Mouse (Mus musculus): ENCODE measurements at regions not wholly inside any gene's neighbourhood (a gene's known extent, or its start where the extent isn't known, plus 50 kb on each side); places are given as distances from the start of the nearest gene placed in this dataset.

GRCm38 (mm10) chr2:50793616-50794015 lies 355.3 kb downstream of the Rnd3 start:
- no peak overlapping the region for H3K27ac ChIP-seq (ENCODE audit: control insufficient read depth, insufficient read depth, low read depth, low read length)
- H3K4me3 ChIP-seq (ENCODE audit: control insufficient read depth, low read depth, low read length): no peak overlapping the region
- H3K4me1 ChIP-seq (ENCODE audit: control insufficient read depth, insufficient read depth, low read length): no peaks in the 10 kb centered on the region
- no peaks in the 10 kb centered on the region for H3K36me3 ChIP-seq (ENCODE audit: control insufficient read depth, insufficient read depth, low read length)
- no peaks in the 10 kb centered on the region for H3K27me3 ChIP-seq (ENCODE audit: control insufficient read depth, insufficient read depth, low read length)
- no peak for TF ChIP-seq POLR2A (IDR thresholded peaks at IDR 0.05; ENCODE audit: control insufficient read depth, low read depth, low read length)
- no peak for TF ChIP-seq CTCF (IDR thresholded peaks at IDR 0.05; ENCODE audit: control insufficient read depth, insufficient read depth, insufficient replicate concordance, low read depth, low read length)

DNA sequence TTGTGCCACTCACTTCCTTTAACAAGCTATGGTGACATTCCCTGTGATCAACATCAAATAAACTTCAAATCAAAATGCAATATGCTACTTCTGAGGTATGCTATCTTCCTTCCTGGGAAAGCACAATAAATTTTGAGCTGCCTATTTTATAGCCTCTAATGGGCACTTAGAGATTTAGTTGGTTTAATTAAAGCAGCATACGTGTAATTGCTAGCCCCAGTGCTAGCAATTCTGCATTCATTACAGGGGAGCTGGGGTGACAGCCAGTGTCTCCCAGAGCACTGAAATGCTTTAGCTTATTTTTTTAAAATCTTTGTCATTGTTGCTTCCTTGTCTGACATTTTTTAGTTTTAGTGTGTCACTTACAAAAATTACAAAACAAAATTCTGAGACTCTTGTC lies 355.8 kb downstream of the Rnd3 start:
- no peak overlapping the region for H3K27ac ChIP-seq (ENCODE audit: control insufficient read depth, insufficient read depth, low read depth, low read length)
- TF ChIP-seq POLR2A (IDR thresholded peaks at IDR 0.05; ENCODE audit: control insufficient read depth, low read depth, low read length): no peak
- TF ChIP-seq CTCF (IDR thresholded peaks at IDR 0.05; ENCODE audit: control insufficient read depth, insufficient read depth, insufficient replicate concordance, low read depth, low read length): no peak
- H3K27me3 ChIP-seq (ENCODE audit: control insufficient read depth, insufficient read depth, low read length): no peaks in the 10 kb centered on the region
- H3K4me3 ChIP-seq (ENCODE audit: control insufficient read depth, low read depth, low read length): no peak overlapping the region
- no peaks in the 10 kb centered on the region for H3K36me3 ChIP-seq (ENCODE audit: control insufficient read depth, insufficient read depth, low read length)
- no peaks in the 10 kb centered on the region for H3K4me1 ChIP-seq (ENCODE audit: control insufficient read depth, insufficient read depth, low read length)

DNA sequence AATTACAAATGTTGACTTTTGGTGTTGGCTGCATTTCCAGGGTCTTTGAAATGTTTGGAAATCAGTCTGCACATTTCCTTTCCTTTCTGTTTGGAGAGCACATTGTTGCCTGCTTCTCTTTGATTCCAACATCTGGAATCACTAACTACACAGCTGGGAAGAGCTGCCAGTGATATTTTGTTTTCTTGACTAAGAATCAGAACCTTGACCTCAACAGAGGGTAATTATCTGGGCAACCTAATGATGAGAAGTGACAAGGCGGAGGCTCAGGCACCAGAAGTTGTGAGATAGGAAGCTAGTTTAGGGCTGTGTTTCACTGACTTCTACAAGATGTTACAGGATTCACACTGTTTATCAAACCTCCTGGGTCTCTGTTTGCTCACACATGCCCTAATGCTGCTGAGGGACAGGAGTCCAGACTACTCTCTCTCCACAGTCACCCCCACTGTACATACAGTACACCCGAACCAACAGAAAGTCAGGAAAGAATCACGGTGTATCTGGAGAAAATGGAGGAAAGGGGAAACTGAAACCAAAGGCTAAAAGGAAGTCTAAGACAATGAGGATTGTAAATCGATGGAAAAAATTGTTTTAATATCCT lies 359.8 kb downstream of the Rnd3 start:
- Histone ChIP-seq H3K36me3 (ENCODE audit: control insufficient read depth, insufficient read depth, low read length) (no peaks in the 10 kb centered on the region), H3K27me3 (ENCODE audit: control insufficient read depth, insufficient read depth, low read length) (no peaks in the 10 kb centered on the region), H3K27ac (ENCODE audit: control insufficient read depth, insufficient read depth, low read depth, low read length) (no peak overlapping the region), H3K4me1 (ENCODE audit: control insufficient read depth, insufficient read depth, low read length) (no peaks in the 10 kb centered on the region), H3K4me3 (ENCODE audit: control insufficient read depth, low read depth, low read length) (no peak overlapping the region)
- no peak for TF ChIP-seq CTCF (IDR thresholded peaks at IDR 0.05; ENCODE audit: control insufficient read depth, insufficient read depth, insufficient replicate concordance, low read depth, low read length)
- no peak for TF ChIP-seq POLR2A (IDR thresholded peaks at IDR 0.05; ENCODE audit: control insufficient read depth, low read depth, low read length)

DNA sequence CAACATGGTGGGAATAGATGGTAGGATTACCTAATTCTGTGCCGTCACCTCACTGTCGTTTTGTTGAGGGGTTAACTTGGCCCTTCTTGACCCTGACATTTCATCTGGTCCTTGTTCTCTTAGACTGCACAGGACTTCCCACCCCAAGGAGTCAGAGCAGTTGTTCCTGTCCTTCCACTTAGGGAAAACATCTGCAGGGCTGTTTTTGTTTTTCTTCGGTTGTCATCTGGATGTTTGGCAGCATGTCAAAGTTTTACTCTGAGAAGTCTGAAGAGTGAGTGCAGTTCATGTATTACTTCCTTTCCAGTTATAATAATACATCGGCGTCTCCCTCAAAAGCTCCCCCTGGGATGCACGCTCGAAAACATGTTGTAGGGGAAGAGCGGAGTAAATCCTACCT lies 376.8 kb downstream of the Rnd3 start:
- TF ChIP-seq CTCF (IDR thresholded peaks at IDR 0.05; ENCODE audit: control insufficient read depth, insufficient read depth, insufficient replicate concordance, low read depth, low read length) (no peak), POLR2A (IDR thresholded peaks at IDR 0.05; ENCODE audit: control insufficient read depth, low read depth, low read length) (no peak)

DNA sequence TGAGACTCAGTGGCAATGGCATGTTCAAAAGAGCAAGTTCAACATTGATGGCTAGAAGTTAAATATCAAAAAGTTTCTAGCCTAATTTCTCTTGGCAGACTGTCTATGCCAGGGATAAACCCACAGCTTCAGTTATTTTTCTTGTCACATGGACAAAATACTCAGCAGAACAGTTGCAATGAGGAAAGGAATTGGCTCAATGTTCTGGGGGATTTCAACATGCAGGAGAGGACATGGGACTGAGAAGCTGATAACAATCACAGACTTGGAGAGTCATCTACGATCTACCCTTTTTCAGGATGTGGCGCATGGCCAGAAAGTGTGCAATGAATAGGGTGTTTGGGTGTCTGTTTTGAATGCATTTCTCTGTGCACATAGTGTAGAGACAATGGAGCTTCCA lies 389.9 kb downstream of the Rnd3 start:
- TF ChIP-seq POLR2A (IDR thresholded peaks at IDR 0.05; ENCODE audit: control insufficient read depth, low read depth, low read length) (no peak), CTCF (IDR thresholded peaks at IDR 0.05; ENCODE audit: control insufficient read depth, insufficient read depth, insufficient replicate concordance, low read depth, low read length) (no peak)
- H3K4me1 ChIP-seq (ENCODE audit: control insufficient read depth, insufficient read depth, low read length): no peaks in the 10 kb centered on the region
- no peak overlapping the region for H3K4me3 ChIP-seq (ENCODE audit: control insufficient read depth, low read depth, low read length)
- no peaks in the 10 kb centered on the region for H3K36me3 ChIP-seq (ENCODE audit: control insufficient read depth, insufficient read depth, low read length)
- no peak overlapping the region for H3K27ac ChIP-seq (ENCODE audit: control insufficient read depth, insufficient read depth, low read depth, low read length)
- H3K27me3 ChIP-seq (ENCODE audit: control insufficient read depth, insufficient read depth, low read length): no peaks in the 10 kb centered on the region

More for the DNA sequence above, 376.8 kb downstream of the Rnd3 start:
- no peaks in the 10 kb centered on the region for H3K27me3 ChIP-seq (ENCODE audit: control insufficient read depth, insufficient read depth, low read length)
- no peaks in the 10 kb centered on the region for H3K36me3 ChIP-seq (ENCODE audit: control insufficient read depth, insufficient read depth, low read length)
- no peak overlapping the region for H3K4me3 ChIP-seq (ENCODE audit: control insufficient read depth, low read depth, low read length)
- H3K4me1 ChIP-seq (ENCODE audit: control insufficient read depth, insufficient read depth, low read length): no peaks in the 10 kb centered on the region
- no peak overlapping the region for H3K27ac ChIP-seq (ENCODE audit: control insufficient read depth, insufficient read depth, low read depth, low read length)

- no peaks in the 10 kb centered on the region for H3K36me3 ChIP-seq (ENCODE audit: control insufficient read depth, insufficient read depth, low read length)
- TF ChIP-seq POLR2A (IDR thresholded peaks at IDR 0.05; ENCODE audit: control insufficient read depth, low read depth, low read length) (no peak), CTCF (IDR thresholded peaks at IDR 0.05; ENCODE audit: control insufficient read depth, insufficient read depth, insufficient replicate concordance, low read depth, low read length) (no peak)
- no peak overlapping the region for H3K27ac ChIP-seq (ENCODE audit: control insufficient read depth, insufficient read depth, low read depth, low read length)
- no peaks in the 10 kb centered on the region for H3K4me1 ChIP-seq (ENCODE audit: control insufficient read depth, insufficient read depth, low read length)
- H3K4me3 ChIP-seq (ENCODE audit: control insufficient read depth, low read depth, low read length): no peak overlapping the region
- H3K27me3 ChIP-seq (ENCODE audit: control insufficient read depth, insufficient read depth, low read length): no peaks in the 10 kb centered on the region
Measured at GRCm38 (mm10) chr2:50757837-50758541, 390.9 kb downstream of the Rnd3 start.

GRCm38 (mm10) chr2:50755616-50756450 lies 393.1 kb downstream of the Rnd3 start:
- H3K36me3 ChIP-seq (ENCODE audit: control insufficient read depth, insufficient read depth, low read length): no peaks in the 10 kb centered on the region
- H3K4me1 ChIP-seq (ENCODE audit: control insufficient read depth, insufficient read depth, low read length): no peaks in the 10 kb centered on the region
- no peak overlapping the region for H3K4me3 ChIP-seq (ENCODE audit: control insufficient read depth, low read depth, low read length)
- no peaks in the 10 kb centered on the region for H3K27me3 ChIP-seq (ENCODE audit: control insufficient read depth, insufficient read depth, low read length)
- TF ChIP-seq CTCF (IDR thresholded peaks at IDR 0.05; ENCODE audit: control insufficient read depth, insufficient read depth, insufficient replicate concordance, low read depth, low read length): no peak
- no peak for TF ChIP-seq POLR2A (IDR thresholded peaks at IDR 0.05; ENCODE audit: control insufficient read depth, low read depth, low read length)
- H3K27ac ChIP-seq (ENCODE audit: control insufficient read depth, insufficient read depth, low read depth, low read length): no peak overlapping the region

All from testis, adult 2 months (tissue).